Mouse (Mus musculus) granulocyte monocyte progenitor cell, adult 5-6 weeks (primary cell): ENCODE data around the gene Olfr686. TPM values are rescaled to one million over a fixed set of nuclear protein-coding genes. Genes with fewer than 3 reads are reported as not detected.

Experiments
- ATAC-seq: replicated peaks from 2 replicates; pipeline ENCODE4 v1.8.0; 2016; ENCODE audit warnings: mild to moderate bottlenecking, moderate TSS enrichment, inconsistent platforms; ENCODE audit not compliant: poor library complexity, severe bottlenecking
- total RNA-seq, 2 experiments: library from RNA; stranded (forward) in 1 of 2; stranded (reverse) in 1 of 2; fragments of 200-712, 200-1000 nt in 1 of 2; fragments of >200 nt in 1 of 2; fragmentation: Nextera tagmentation in 1 of 2; gene quantifications; 2 replicates each; pipeline ENCODE4 v1.2.3; 2014 to 2017

The Olfr686 gene
- total RNA-seq (2014; fragmentation: Nextera tagmentation) (not detected in 2 replicates), total RNA-seq (2017) (not detected in 2 replicates)

DNA sequence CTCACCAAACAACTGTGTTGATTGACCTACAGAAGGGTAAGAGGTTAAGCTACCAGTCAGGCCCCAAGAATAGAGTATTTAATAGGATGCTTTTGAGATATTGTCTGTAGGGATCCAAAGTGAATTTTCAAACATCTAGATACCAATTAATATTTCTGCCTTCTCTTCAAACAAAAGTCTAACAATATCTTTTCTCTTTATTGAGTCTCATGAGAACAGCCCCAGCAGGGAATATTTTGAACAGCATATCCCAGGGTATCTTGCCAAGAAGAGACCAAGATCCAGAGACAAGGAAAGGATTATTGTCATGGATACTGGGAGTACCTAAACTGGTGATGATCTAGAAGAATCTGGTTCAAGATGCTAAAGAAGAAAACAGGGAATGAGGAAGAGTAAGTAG lies at the start of gene Olfr686:
Olfr686 (minus strand) TSS at position 101 of the 400 bp plus-strand sequence.
- ATAC-seq = no peak

DNA sequence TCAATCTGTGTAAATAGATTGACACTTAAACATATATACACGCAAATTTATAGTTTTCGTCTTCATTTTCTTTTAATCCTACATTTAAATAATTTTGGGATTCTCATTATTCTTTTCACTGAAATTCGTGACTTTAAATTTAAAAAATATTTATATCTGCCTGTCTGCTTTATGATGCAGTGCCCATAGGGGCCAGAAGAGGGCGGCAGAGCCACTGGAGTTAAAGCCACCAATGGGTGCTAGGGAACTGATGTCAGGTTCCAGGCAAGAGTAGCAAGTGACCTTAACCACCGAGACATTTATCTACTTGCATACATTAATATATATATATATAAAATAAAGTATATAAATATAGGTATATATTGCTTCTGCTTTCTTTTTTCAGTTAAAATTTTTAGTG lies 49.4 kb upstream of the Olfr686 start:
- ATAC-seq = peak; percentile 98

DNA sequence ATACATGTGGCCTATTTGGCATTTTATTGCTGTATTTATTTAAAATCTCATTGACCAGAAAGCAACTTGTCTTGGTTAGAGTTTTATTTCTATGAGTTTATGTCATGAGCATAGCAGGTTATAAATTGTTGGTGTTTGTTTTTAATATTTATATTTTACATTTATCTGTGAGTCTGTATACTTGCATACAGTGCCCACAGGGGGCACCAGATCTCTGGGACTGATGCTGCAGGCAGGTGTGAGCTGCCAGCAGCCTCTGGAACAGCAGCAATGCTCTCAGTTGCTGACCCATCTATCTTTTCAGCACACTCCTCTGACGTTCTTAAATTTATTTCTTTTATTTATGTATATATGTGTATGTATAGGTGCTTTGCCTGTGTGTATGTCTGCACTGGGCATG lies 40.9 kb upstream of the Olfr686 start:
- ATAC-seq = no peak

DNA sequence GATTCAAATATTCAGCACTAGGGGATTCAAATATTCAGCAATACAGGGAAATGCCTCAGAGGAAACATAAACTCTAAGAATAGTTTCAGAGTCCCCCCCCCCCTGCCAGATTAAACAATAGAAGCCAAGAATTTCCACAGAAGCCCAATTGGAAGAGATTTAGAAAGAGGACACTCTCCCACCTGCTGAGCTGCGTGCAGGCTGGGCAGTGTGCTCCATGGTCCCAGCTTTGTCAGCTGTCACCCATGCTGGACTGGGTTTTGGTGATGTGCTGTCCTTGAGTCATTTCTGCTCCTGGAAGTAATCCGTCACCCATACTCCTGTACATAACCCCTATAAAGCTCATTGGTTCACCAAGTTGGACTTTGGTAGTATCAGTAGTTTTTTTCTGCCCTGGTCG lies 40.4 kb upstream of the Olfr686 start:
- ATAC-seq = no peak

DNA sequence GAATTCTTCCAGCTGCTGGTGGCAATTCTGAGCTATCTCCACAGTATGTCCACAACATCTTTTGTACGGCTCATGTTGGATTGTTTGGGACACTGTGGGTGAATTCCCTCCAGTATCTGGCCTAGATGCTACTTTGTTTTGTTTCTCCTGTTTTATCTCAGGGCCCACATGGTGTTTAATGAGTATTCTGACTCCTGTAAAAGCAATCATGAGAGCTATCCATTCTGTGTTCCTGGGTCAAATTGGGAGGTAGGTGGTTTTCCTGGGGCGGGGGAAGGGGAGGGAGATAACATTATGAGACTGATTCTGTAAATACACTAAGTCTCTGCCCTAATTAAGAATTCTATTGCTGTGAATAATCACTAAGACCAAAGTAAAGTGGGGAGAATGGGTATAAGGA lies 22.1 kb upstream of the Olfr686 start:
- no peak for ATAC-seq

DNA sequence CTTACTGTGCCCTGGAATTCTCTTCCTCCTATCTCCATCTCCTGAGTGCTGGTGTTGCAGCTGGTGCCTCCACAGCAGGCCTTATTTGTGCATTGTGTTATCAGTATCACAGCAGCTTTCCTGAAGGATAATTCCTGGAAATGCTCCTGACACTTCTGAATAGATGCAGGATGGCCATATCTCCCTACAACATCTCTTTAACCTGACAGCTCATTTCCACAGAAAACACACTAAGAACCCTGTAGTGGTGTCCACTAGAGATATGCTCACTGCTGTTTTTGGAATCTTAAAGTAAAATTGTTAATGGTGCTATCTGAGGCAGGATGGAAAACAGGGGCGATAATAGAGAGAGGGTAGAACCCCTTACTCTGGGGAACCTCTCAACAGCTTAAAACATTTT lies 20.9 kb upstream of the Olfr686 start:
- ATAC-seq = no peak

DNA sequence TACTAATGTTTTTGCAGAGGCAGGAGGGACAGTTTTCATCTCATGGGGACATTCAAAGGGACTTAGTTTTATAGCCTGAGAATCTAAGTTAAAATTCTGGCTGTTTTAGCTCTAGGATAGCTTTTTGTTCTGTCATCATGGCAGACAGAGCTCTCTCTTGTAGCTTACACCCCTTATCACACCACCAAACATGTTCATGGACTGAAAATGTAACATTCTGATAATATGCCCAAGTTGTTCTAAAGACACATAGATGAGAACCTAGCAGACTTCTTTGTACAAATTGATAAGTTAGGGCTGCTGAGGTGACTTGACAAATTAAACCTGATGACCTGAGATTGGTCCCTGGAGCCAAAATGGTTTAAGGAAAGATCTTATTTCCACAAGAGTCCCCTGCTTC lies 19.4 kb upstream of the Olfr686 start:
- no peak for ATAC-seq

DNA sequence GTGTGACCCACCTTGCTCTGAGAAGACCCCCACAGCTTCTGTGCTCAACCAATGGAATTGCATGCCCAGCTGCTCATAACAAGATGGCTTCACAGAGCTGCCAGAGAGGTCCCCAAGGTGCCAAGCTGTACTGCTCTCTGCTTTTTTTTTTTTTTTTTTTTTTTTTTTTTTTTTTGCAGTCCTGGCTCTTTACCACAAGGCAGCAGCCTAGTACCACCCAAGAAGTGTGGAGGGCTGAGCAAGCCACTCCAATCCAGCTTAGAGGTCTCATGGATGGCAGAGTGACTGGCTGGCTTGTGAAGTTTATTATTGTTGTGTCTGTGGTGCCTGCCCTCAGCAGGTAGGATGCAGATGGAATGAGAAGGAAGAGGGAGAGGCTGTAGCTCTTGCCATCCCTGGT lies 18.8 kb upstream of the Olfr686 start:
- ATAC-seq = no peak

DNA sequence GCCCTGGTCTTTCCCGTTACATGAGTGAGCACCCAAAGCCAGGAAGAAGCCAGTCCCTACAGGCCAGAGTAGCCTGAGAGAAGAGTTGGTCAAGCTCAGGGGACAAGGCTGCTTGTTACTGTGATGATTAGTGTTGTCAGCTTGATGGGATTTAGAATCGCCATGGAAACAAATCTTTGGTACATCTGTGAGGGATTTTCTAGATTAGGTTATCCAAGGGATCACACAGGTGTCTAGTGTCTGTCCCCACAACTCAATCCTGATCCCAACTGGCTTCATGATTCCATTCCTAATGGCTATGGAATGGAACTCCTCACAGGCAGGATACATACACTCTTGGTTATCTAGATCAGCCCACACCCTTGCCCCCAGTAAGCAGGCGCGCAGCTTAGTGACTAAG lies 11.0 kb upstream of the Olfr686 start:
- ATAC-seq = no peak

DNA sequence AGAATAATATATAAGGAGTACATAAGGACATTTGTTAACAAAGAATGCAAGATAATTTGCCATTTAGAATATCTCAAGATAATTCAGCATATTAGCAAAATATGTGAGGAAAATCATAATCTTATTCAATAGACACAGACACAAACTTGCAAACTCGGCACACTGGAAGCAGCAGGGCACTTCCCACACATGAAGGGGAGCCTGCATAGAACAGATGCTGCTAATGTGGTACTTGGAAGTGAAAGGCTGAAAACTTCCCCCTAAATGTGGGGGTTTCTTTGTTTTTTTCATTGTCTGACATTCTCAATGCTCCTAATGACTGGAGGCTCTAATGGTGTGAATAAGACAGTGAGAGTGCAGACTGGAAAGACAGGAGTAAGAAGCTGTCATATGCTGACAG lies 7.5 kb upstream of the Olfr686 start:
- no peak for ATAC-seq

DNA sequence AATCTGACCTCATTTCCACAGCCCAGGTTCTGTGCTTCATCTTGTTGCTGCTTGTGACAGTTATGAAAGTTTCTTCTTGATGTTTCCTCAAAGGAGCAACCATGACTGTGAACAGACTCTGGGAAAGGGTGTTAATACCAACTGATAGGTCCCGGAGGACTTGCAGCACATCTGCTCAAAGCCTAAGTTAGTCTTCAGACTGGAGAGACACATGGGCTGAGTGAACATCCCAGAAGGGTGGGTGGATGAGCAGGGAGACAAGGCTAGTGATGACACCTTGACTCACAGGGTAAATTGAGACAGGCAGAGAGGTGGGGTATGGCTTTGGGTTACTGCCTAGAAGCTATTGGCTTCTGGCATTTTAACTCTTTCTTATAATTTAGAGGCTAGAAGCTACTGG lies 21.4 kb downstream of the Olfr686 start, which contains the start of gene Olfr685:
Olfr685 (minus strand) TSS at position 101 of the 400 bp plus-strand sequence.
- no peak for ATAC-seq

DNA sequence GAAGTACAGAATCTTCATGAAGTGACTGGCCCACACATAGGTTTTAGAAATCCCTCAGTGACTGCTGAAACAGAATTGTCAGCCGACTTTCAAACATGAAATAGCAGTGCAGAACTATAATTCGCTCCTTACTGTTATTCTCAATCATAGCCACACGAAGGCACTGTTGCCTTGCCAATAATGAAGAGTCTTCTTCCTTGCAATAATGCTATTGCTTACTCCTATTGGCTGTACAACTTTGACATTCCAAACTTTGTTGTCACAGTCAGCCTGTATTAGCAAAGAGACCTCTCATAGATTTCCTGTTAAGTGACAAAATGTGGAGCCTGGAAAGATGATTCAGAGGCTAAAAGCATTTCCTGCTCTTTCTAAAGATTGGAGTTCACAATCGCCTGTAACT lies 36.5 kb downstream of the Olfr686 start:
- no peak for ATAC-seq

DNA sequence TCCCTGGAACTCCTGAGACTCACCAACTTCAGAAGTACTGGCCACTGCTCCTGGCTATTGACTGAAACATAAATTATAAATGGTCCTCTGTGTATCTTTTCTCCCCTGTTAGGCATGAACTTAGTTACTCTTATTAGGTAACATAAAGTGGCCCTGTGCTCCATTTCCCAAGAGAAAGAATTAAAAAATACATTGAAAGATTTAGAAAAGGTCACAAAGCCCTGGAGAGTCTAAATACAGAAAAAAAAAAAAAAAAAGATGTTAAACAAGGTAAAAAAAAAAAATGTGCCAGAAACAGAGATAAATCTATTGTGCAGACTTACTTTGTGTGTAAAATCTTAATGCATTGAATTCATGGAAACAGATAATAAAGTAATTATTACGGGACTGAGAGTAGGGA lies 43.7 kb downstream of the Olfr686 start, which contains the start of gene Olfr684:
Olfr684 (minus strand) TSS at position 101 of the 400 bp plus-strand sequence.
- ATAC-seq = no peak

Other genes starting within 250 kb of the Olfr686 start
- gene Olfr670, start 244.9 kb downstream of the Olfr686 start, total RNA-seq (2014; fragmentation: Nextera tagmentation) = not detected in 2 replicates
- gene Olfr670, start 244.9 kb downstream of the Olfr686 start, total RNA-seq (2017) = not detected in 2 replicates
- not detected in 2 replicates for gene Olfr671, start 228.4 kb downstream of the Olfr686 start, total RNA-seq (2014; fragmentation: Nextera tagmentation)
- gene Olfr671, start 228.4 kb downstream of the Olfr686 start, total RNA-seq (2017) = not detected in 2 replicates
- not detected in 2 replicates for gene Olfr672, start 205.5 kb downstream of the Olfr686 start, total RNA-seq (2014; fragmentation: Nextera tagmentation)
- gene Olfr672, start 205.5 kb downstream of the Olfr686 start, total RNA-seq (2017) = not detected in 2 replicates
- gene Olfr675, start 179.0 kb downstream of the Olfr686 start, total RNA-seq (2014; fragmentation: Nextera tagmentation) = not detected in 2 replicates
- gene Olfr675, start 179.0 kb downstream of the Olfr686 start, total RNA-seq (2017) = not detected in 2 replicates
- gene Olfr676, start 174.8 kb downstream of the Olfr686 start, total RNA-seq (2014; fragmentation: Nextera tagmentation) = not detected in 2 replicates
- not detected in 2 replicates for gene Olfr676, start 174.8 kb downstream of the Olfr686 start, total RNA-seq (2017)
- gene Olfr677, start 156.1 kb downstream of the Olfr686 start, total RNA-seq (2014; fragmentation: Nextera tagmentation) = not detected in 2 replicates
- gene Olfr677, start 156.1 kb downstream of the Olfr686 start, total RNA-seq (2017) = not detected in 2 replicates
- gene Olfr678, start 143.0 kb downstream of the Olfr686 start, total RNA-seq (2014; fragmentation: Nextera tagmentation) = not detected in 2 replicates
- gene Olfr678, start 143.0 kb downstream of the Olfr686 start, total RNA-seq (2017) = not detected in 2 replicates
- not detected in 2 replicates for gene Olfr679, start 126.3 kb downstream of the Olfr686 start, total RNA-seq (2014; fragmentation: Nextera tagmentation)
- not detected in 2 replicates for gene Olfr679, start 126.3 kb downstream of the Olfr686 start, total RNA-seq (2017)
- gene Olfr680-ps1, start 114.7 kb downstream of the Olfr686 start, total RNA-seq (2014; fragmentation: Nextera tagmentation) = not detected in 2 replicates
- gene Olfr680-ps1, start 114.7 kb downstream of the Olfr686 start, total RNA-seq (2017) = not detected in 2 replicates
- gene Olfr681, start 90.6 kb downstream of the Olfr686 start, total RNA-seq (2014; fragmentation: Nextera tagmentation) = not detected in 2 replicates
- not detected in 2 replicates for gene Olfr681, start 90.6 kb downstream of the Olfr686 start, total RNA-seq (2017)
- gene Olfr683, start 60.5 kb downstream of the Olfr686 start, total RNA-seq (2014; fragmentation: Nextera tagmentation) = not detected in 2 replicates
- gene Olfr683, start 60.5 kb downstream of the Olfr686 start, total RNA-seq (2017) = not detected in 2 replicates
- not detected in 2 replicates for gene Olfr684, start 43.8 kb downstream of the Olfr686 start, total RNA-seq (2014; fragmentation: Nextera tagmentation)
- not detected in 2 replicates for gene Olfr684, start 43.8 kb downstream of the Olfr686 start, total RNA-seq (2017)
- not detected in 2 replicates for gene Olfr685, start 21.5 kb downstream of the Olfr686 start, total RNA-seq (2014; fragmentation: Nextera tagmentation)
- not detected in 2 replicates for gene Olfr685, start 21.5 kb downstream of the Olfr686 start, total RNA-seq (2017)
- not detected in 2 replicates for gene Olfr688, start 80.6 kb upstream of the Olfr686 start, total RNA-seq (2014; fragmentation: Nextera tagmentation)
- not detected in 2 replicates for gene Olfr688, start 80.6 kb upstream of the Olfr686 start, total RNA-seq (2017)
- not detected in 2 replicates for gene Olfr689, start 103.7 kb upstream of the Olfr686 start, total RNA-seq (2014; fragmentation: Nextera tagmentation)
- not detected in 2 replicates for gene Olfr689, start 103.7 kb upstream of the Olfr686 start, total RNA-seq (2017)
- not detected in 2 replicates for gene Olfr690, start 126.6 kb upstream of the Olfr686 start, total RNA-seq (2014; fragmentation: Nextera tagmentation)
- gene Olfr690, start 126.6 kb upstream of the Olfr686 start, total RNA-seq (2017) = not detected in 2 replicates
- not detected in 2 replicates for gene Olfr691, start 134.8 kb upstream of the Olfr686 start, total RNA-seq (2014; fragmentation: Nextera tagmentation)
- not detected in 2 replicates for gene Olfr691, start 134.8 kb upstream of the Olfr686 start, total RNA-seq (2017)
- gene Olfr692, start 160.7 kb upstream of the Olfr686 start, total RNA-seq (2014; fragmentation: Nextera tagmentation) = not detected in 2 replicates
- gene Olfr692, start 160.7 kb upstream of the Olfr686 start, total RNA-seq (2017) = not detected in 2 replicates
- not detected in 2 replicates for gene Gm5901, start 167.6 kb upstream of the Olfr686 start, total RNA-seq (2014; fragmentation: Nextera tagmentation)
- not detected in 2 replicates for gene Gm5901, start 167.6 kb upstream of the Olfr686 start, total RNA-seq (2017)
- 42.9 and 44.3 TPM in 2 replicates for gene Fam160a2, start 192.6 kb upstream of the Olfr686 start, total RNA-seq (2014; fragmentation: Nextera tagmentation)
- 9.0 and 23.2 TPM in 2 replicates for gene Fam160a2, start 192.6 kb upstream of the Olfr686 start, total RNA-seq (2017)
- gene Cnga4, start 197.1 kb upstream of the Olfr686 start, total RNA-seq (2014; fragmentation: Nextera tagmentation) = not detected in 2 replicates
- gene Cnga4, start 197.1 kb upstream of the Olfr686 start, total RNA-seq (2017) = not detected in 2 replicates
- not detected in 2 replicates for gene Cckbr, start 218.2 kb upstream of the Olfr686 start, total RNA-seq (2014; fragmentation: Nextera tagmentation)
- not detected in 2 replicates for gene Cckbr, start 218.2 kb upstream of the Olfr686 start, total RNA-seq (2017)